Mouse (Mus musculus): ENCODE results near the gene Itgb4. TPM values are rescaled to one million over a fixed set of nuclear protein-coding genes. Genes with fewer than 3 reads are reported as not detected.

The Itgb4 gene
- total RNA-seq, 2 experiments from 2014 or later, result 1.9 to 6.7 TPM

- no peak for DNase-seq
- intact Hi-C loops (cut with DNase I; ENCODE audit: low total_unique reads), result no loop called here
These were observed 68.8 kb downstream of the Itgb4 start for GRCm38 (mm10) chr11:116043286-116043685.

GRCm38 (mm10) chr11:116045173-116045572, 70.7 kb downstream of the Itgb4 start:
- no peak for DNase-seq
- intact Hi-C loops (cut with DNase I; ENCODE audit: low total_unique reads), result no loop called here

GRCm38 (mm10) chr11:116049610-116050009, 75.1 kb downstream of the Itgb4 start:
- intact Hi-C loops (cut with DNase I; ENCODE audit: low total_unique reads), result no loop called here
- DNase-seq, result no peak

- DNase-seq, result no peak
- intact Hi-C loops (cut with DNase I; ENCODE audit: low total_unique reads), result no loop called here
These were observed 75.7 kb downstream of the Itgb4 start for GRCm38 (mm10) chr11:116050196-116050595.

- no peak for DNase-seq
- intact Hi-C loops (cut with DNase I; ENCODE audit: low total_unique reads), result no loop called here
These were observed 79.2 kb downstream of the Itgb4 start for GRCm38 (mm10) chr11:116053510-116054229.

- DNase-seq, result no peak
- intact Hi-C loops (cut with DNase I; ENCODE audit: low total_unique reads), result no loop called here
These were observed 81.4 kb downstream of the Itgb4 start for GRCm38 (mm10) chr11:116055873-116056272.

GRCm38 (mm10) chr11:116057237-116057881, 82.8 kb downstream of the Itgb4 start:
- DNase-seq, result no peak
- intact Hi-C loops (cut with DNase I; ENCODE audit: low total_unique reads), result no loop called here

Other genes with a start within 250 kb of the Itgb4 start
- gene Tmem94, start 209.3 kb upstream of the Itgb4 start, total RNA-seq (2021), result 10 to 100 TPM; 52.7 to 61.5 TPM
- 10 to 100 TPM; 18.4 to 20.1 TPM for gene Caskin2, start 161.1 kb upstream of the Itgb4 start, total RNA-seq (2021)
- 1 to 10 TPM; 5.8 to 7.8 TPM for gene Tsen54, start 160.0 kb upstream of the Itgb4 start, total RNA-seq (2021)
- gene Llgl2, start 150.7 kb upstream of the Itgb4 start, total RNA-seq (2021), result 10 to 100 TPM; 11.2 to 11.5 TPM
- under 1 TPM in 1 of 2 experiments, not detected in 1; 0.09 TPM for gene Myo15b, start 116.3 kb upstream of the Itgb4 start, total RNA-seq (2021)
- 1 to 10 TPM; 2.2 to 2.4 TPM for gene Smim5, start 74.7 kb upstream of the Itgb4 start, total RNA-seq (2021)
- not detected for gene Smim6, start 62.7 kb upstream of the Itgb4 start, total RNA-seq (2021)
- gene Sap30bp, start 41.4 kb upstream of the Itgb4 start, total RNA-seq (2021), result 10 to 100 TPM; 13.1 to 15.2 TPM
- 1 to 10 TPM; 5.7 to 6.3 TPM for gene Recql5, start 41.2 kb upstream of the Itgb4 start, total RNA-seq (2021)
- 10 to 100 TPM in 1 of 2 experiments, 1 to 10 TPM in 1; 7.2 to 11.3 TPM for gene Galk1, start 38.0 kb downstream of the Itgb4 start, total RNA-seq (2021)
- 100 to 1,000 TPM; 132 to 170 TPM for gene H3f3b, start 53.3 kb downstream of the Itgb4 start, total RNA-seq (2021)
- gene Unk, start 55.6 kb downstream of the Itgb4 start, total RNA-seq (2021), result 1 to 10 TPM; 7.3 to 7.7 TPM
- gene Unc13d, start 103.3 kb downstream of the Itgb4 start, total RNA-seq (2021), result under 1 TPM; 0.31 to 0.33 TPM
- 10 to 100 TPM; 61.6 to 65.3 TPM for gene Wbp2, start 112.3 kb downstream of the Itgb4 start, total RNA-seq (2021)
- 10 to 100 TPM; 21.2 to 21.3 TPM for gene Trim47, start 152.5 kb downstream of the Itgb4 start, total RNA-seq (2021)
- 1 to 10 TPM; 3.3 to 3.5 TPM for gene Trim65, start 156.4 kb downstream of the Itgb4 start, total RNA-seq (2021)
- 10 to 100 TPM; 41.8 to 49.5 TPM for gene Mrpl38, start 164.2 kb downstream of the Itgb4 start, total RNA-seq (2021)
- gene Fbf1, start 193.5 kb downstream of the Itgb4 start, total RNA-seq (2021), result 10 to 100 TPM in 1 of 2 experiments, 1 to 10 TPM in 1; 9.1 to 11.6 TPM
- 10 to 100 TPM; 26.9 to 31.6 TPM for gene Ten1, start 224.1 kb downstream of the Itgb4 start, total RNA-seq (2021)
- gene Acox1, start 224.3 kb downstream of the Itgb4 start, total RNA-seq (2021), result 10 to 100 TPM; 43.3 to 49.3 TPM

Measured in gastrocnemius, postnatal 14 days (tissue).